Mouse (Mus musculus) lung, embryonic 16.5 days (tissue): ENCODE measurements around the gene 4933402D24Rik. TPM values are rescaled to one million over a fixed set of nuclear protein-coding genes. Genes with fewer than 3 reads are reported as not detected.

Experiments used
- ATAC-seq: fragments of 200-750 bp; cut with Nextera tagmentation; 2 replicates; pipeline ENCODE4 v1.8.0; 2017; ENCODE audit warnings: low read depth, mild to moderate bottlenecking, moderate library complexity
- H3K27ac ChIP-seq: fragments of 300-500 bp; sonication (generic); 2 replicates; pipeline ENCODE4 v1.5.1; 2014; ENCODE audit warnings: mild to moderate bottlenecking, control low read depth, low read length
- H3K27me3 ChIP-seq: fragments of 300-500 bp; sonication (generic); 2 replicates; pipeline ENCODE4 v1.6.1; 2014; ENCODE audit warnings: low read depth, low read length, mixed read lengths; ENCODE audit not compliant: control insufficient read depth, insufficient read depth
- H3K36me3 ChIP-seq: fragments of 300-500 bp; sonication (generic); 2 replicates; pipeline ENCODE4 v1.6.1; 2014; ENCODE audit warnings: low read length; ENCODE audit not compliant: control insufficient read depth, insufficient read depth
- H3K4me1 ChIP-seq: fragments of 300-500 bp; sonication (generic); replicated peaks from 2 replicates; pipeline ENCODE4 v1.6.1; 2014; ENCODE audit warnings: low read length, mixed read lengths; ENCODE audit not compliant: control insufficient read depth, insufficient read depth
- H3K4me2 ChIP-seq: fragments of 300-500 bp; sonication (generic); 2 replicates; pipeline ENCODE4 v1.6.1; 2014; ENCODE audit warnings: low read depth, low read length, control low read depth
- H3K4me3 ChIP-seq: fragments of 300-500 bp; sonication (generic); 2 replicates; pipeline ENCODE4 v1.5.1; 2014; ENCODE audit warnings: mild to moderate bottlenecking, low read length, control low read depth
- H3K9ac ChIP-seq: fragments of 300-500 bp; sonication (generic); 2 replicates; pipeline ENCODE4 v1.6.1; 2014; ENCODE audit warnings: low read length, control low read depth
- H3K9me3 ChIP-seq: fragments of 300-500 bp; sonication (generic); 2 replicates; pipeline ENCODE4 v1.6.1; 2016; ENCODE audit warnings: low read length; ENCODE audit not compliant: control insufficient read depth
- whole genome bisulfite sequencing: fragments of 180-500 bp; shearing (Covaris S2); extraction: QIAGEN DNeasy Blood & Tissue Kit; methylation state at CpG from one replicate; pipeline ENCODE4 v1.1.7; 2014; 5-methylcytosine and 5-hydroxymethylcytosine counted together
- polyA plus RNA-seq: library from polyadenylated mRNA; unstranded; fragments of >200 nt; fragmentation: Nextera tagmentation; extraction: Ambion mirVana; gene quantifications from 2 replicates; pipeline ENCODE4 v1.2.1, GENCODE M21; 2015

Gene 4933402D24Rik
- polyA plus RNA-seq, 1 experiment from 2014 or later = not detected

- no peak for ATAC-seq
- Histone ChIP-seq H3K4me3 (no peak overlapping the region), H3K4me1 (no peaks in the 10 kb centered on the region; the same call in 1 of the 2 replicates), H3K9ac (no peak overlapping the region), H3K36me3 (no peaks in the 10 kb centered on the region), H3K9me3 (no peaks in the 10 kb centered on the region), H3K27me3 (no peaks in the 10 kb centered on the region), H3K4me2 (no peak overlapping the region), H3K27ac (0 out of 2 replicates have a peak overlapping the region, but pooled peaks have one; percentile 12)
- WGBS = 41% methylated on average over 7 of the region's 7 CpGs
Observed at GRCm38 (mm10) chr1:63763881-63764386, 5.1 kb downstream of the 4933402D24Rik start.

DNA sequence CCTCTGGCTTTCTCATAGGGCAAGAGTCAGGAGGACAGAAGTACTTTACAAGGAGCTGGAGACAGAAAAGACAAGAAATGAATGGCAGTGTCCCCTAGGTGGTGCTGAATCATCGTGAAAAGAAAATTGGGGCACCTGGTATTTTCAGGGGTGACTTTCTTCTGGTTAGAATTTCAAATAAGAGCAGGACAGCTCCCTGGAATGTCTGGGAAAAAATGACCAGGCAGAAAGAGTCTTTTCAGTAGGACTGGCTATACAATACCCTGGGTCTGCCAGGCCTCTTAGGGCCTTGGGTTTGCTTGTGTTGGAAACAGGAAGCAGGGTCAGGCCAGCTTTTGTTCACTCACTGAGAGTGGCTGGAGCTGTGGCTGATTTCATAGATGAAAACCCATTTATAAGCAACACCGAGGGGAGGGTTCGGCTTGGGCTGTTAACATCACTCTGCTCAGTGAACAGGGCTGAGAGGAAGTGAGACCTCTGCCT is 5.8 kb downstream of the 4933402D24Rik start:
- H3K36me3 ChIP-seq = no peaks in the 10 kb centered on the region
- H3K9ac ChIP-seq = no peak overlapping the region
- peak; percentile 72 for ATAC-seq
- no peak overlapping the region for H3K4me3 ChIP-seq
- no peak overlapping the region for H3K4me2 ChIP-seq
- H3K9me3 ChIP-seq = no peaks in the 10 kb centered on the region
- 19% methylated on average over 3 of the region's 3 CpGs for WGBS
- 0 out of 2 replicates have a peak overlapping the region, but pooled peaks have one; percentile 12 for H3K27ac ChIP-seq
- H3K27me3 ChIP-seq = no peaks in the 10 kb centered on the region
- no peaks in the 10 kb centered on the region; the same call in 1 of the 2 replicates for H3K4me1 ChIP-seq

DNA sequence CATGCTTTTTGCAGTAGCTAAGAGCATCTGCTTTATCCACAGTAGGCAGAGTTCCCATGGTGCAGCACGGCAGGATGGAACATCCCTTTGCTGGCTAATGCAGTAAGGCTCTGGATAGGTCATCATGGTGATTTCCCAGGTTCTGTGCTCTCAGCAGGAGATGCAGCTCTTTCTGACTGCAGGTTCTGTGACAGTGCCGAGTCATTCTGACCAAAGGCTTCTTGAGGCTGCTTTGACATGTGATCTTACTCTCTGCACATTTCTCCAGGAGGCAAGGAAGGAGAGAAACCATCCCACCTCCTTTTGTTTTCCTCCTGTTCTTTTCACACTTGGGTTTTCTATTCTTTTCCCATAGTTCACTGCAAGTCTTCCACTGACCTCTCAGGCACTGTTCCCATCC is 13.1 kb downstream of the 4933402D24Rik start:
- WGBS = 55% methylated on average over 2 of the region's 2 CpGs
- H3K27ac ChIP-seq = no peak overlapping the region
- H3K36me3 ChIP-seq = peaks cover 5% of the 10 kb centered on the region; the same call in 1 of the 2 replicates
- H3K27me3 ChIP-seq = no peaks in the 10 kb centered on the region
- no peaks in the 10 kb centered on the region for H3K9me3 ChIP-seq
- H3K4me3 ChIP-seq = no peak overlapping the region
- no peak for ATAC-seq
- no peaks in the 10 kb centered on the region for H3K4me1 ChIP-seq
- H3K4me2 ChIP-seq = no peak overlapping the region
- no peak overlapping the region for H3K9ac ChIP-seq

DNA sequence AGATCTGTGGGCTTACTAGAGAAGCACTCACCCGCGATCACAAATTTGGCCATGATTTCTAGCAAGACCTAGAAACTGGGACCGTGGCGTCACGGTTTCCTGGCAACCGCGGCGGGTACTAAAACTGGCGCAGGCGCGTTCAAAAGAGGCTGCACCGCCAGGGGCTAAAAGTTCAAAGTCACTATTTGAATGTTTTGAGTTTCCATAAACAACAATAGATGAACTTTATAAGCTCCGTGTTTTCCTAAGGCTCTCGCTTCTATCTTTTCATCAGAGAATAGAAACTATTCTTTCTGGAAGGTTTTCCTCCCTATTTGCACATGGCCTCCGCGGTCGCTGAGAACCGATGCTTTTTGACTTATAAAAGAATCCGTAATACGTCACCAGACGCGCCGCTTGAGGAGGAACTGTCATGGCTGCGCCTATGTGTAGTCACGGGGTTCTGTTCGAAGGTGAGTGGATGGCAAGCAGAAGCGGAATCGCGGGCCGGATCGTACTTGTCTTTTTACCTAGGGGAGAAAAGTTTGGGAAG is 38.8 kb downstream of the 4933402D24Rik start, which contains the start of the genes Mdh1b and Fastkd2:
Gene Mdh1b (minus strand): TSS at position 79 of the 532 bp plus-strand sequence.
Gene Fastkd2 (plus strand): TSS at position 375 of the 532 bp plus-strand sequence.
- Histone ChIP-seq H3K4me3 (peak within 1 kb of the TSS; percentile 73), H3K27me3 (no peaks in the 10 kb centered on the region), H3K4me1 (peaks cover 15% of the 10 kb centered on the region), H3K27ac (no peak within 1 kb of the TSS), H3K36me3 (no peaks in the 10 kb centered on the region), H3K9ac (peak within 1 kb of the TSS; percentile 72), H3K9me3 (no peaks in the 10 kb centered on the region), H3K4me2 (peak within 1 kb of the TSS; percentile 73)
- ATAC-seq = peak; percentile 96
- WGBS = under 1% methylated on average over 31 of the region's 31 CpGs

DNA sequence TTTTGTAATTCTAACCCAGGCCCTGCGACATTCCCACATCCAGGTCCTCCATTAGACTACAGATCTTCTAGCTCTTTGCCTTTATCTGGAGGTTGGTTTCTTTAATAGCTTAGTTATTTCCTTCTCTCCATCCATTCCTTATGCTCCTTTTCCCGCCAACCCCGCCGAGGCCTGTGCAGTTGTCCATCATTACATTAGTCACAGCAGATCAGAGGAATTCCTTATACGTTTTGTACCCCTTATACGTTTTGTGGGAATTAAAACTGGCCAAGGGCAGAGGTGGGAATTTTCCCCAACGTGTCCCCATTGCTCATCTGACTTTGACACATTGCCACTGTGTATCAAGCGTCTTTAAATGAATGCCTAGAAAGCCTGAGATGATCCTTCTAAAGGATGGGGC is 39.3 kb downstream of the 4933402D24Rik start:
- no peak for ATAC-seq
- Histone ChIP-seq H3K9me3 (no peaks in the 10 kb centered on the region), H3K36me3 (no peaks in the 10 kb centered on the region), H3K4me1 (peaks cover 15% of the 10 kb centered on the region), H3K27ac (no peak overlapping the region), H3K27me3 (no peaks in the 10 kb centered on the region), H3K9ac (peak overlapping the region; percentile 72), H3K4me3 (peak overlapping the region; percentile 73), H3K4me2 (peak overlapping the region; percentile 56)
- WGBS = 49% methylated on average over 8 of the region's 8 CpGs

GRCm38 (mm10) chr1:63720161-63720560 is 48.9 kb downstream of the 4933402D24Rik start:
- ATAC-seq = no peak
- H3K27ac ChIP-seq = no peak overlapping the region

GRCm38 (mm10) chr1:63708876-63709275 is 60.2 kb downstream of the 4933402D24Rik start:
- Histone ChIP-seq H3K27me3 (no peaks in the 10 kb centered on the region), H3K9me3 (no peaks in the 10 kb centered on the region), H3K9ac (no peak overlapping the region), H3K4me1 (no peaks in the 10 kb centered on the region), H3K4me3 (no peak overlapping the region), H3K4me2 (no peak overlapping the region), H3K36me3 (no peaks in the 10 kb centered on the region), H3K27ac (no peak overlapping the region)
- ATAC-seq = no peak
- WGBS = 70% methylated on average over 3 of the region's 3 CpGs

More at GRCm38 (mm10) chr1:63720161-63720560, 48.9 kb downstream of the 4933402D24Rik start:
- Histone ChIP-seq H3K36me3 (no peaks in the 10 kb centered on the region), H3K4me3 (no peak overlapping the region), H3K9ac (no peak overlapping the region), H3K9me3 (no peaks in the 10 kb centered on the region), H3K27me3 (no peaks in the 10 kb centered on the region), H3K4me2 (no peak overlapping the region), H3K4me1 (no peaks in the 10 kb centered on the region)
- WGBS = 80% methylated on average over 7 of the region's 7 CpGs

DNA sequence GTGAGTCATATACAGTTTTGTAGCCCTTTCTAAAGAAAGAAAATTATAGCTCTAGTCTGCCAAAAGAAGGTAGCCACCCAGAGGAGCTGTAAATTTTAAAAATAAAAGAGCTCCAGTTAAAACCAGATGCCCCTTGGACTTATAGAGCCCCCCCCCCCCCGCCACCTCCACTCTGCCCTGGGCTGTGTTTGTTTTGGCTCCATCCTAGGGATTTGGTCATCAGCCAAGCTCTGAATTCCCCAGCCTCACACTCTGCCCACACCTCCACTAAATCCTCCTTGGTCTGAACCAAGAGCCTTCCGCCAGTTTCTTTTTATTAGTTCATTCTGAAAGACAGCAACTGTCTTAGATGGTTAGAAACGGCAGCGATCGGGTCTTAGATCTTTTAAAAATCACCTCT is 63.3 kb downstream of the 4933402D24Rik start:
- H3K36me3 ChIP-seq = no peaks in the 10 kb centered on the region
- no peak overlapping the region for H3K9ac ChIP-seq
- peak; percentile 87 for ATAC-seq
- H3K9me3 ChIP-seq = no peaks in the 10 kb centered on the region
- no peak overlapping the region for H3K27ac ChIP-seq
- no peaks in the 10 kb centered on the region for H3K4me1 ChIP-seq
- no peak overlapping the region for H3K4me3 ChIP-seq
- H3K27me3 ChIP-seq = no peaks in the 10 kb centered on the region
- H3K4me2 ChIP-seq = no peak overlapping the region
- WGBS = 36% methylated on average over 5 of the region's 5 CpGs
